Mouse (Mus musculus): ENCODE measurements around the gene Trmo.

DNA sequence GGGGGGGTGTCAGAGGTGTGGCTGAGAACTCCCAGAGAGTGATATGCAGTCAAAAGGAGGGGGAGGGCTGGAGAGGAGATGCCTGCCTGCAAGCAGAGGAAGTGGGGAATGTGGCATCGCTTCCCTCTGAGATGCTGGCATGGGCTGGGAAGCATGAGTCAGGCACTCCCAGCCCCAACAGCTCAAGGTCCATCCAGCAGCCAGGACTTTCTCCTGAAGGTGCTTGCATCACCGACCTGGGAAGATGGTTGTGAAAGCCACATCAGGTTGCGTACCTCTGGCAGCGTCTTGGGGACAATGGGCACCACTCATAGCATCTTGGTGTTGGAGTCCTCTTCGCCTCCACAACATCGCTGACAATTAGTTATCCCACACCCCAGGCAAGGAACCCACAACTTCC, 18.8 kb downstream of the Trmo start:
- TF ChIP-seq CTCF (IDR thresholded peaks at IDR 0.05; ENCODE audit: borderline replicate concordance, insufficient read depth, low read depth, low read length) (no peak), POLR2A (IDR thresholded peaks at IDR 0.05; ENCODE audit: borderline replicate concordance, insufficient read depth, low read length) (no peak)
